Mouse (Mus musculus) brain, embryonic 14.5 days (tissue): ENCODE measurements around the gene Cnot2.

Experiments used
- CTCF ChIP-seq: fragments of 200-500 bp; IDR thresholded peaks from 2 replicates; pipeline ENCODE4 v1.5.1; 2012; ENCODE audit warnings: inconsistent platforms, mild to moderate bottlenecking, moderate library complexity, borderline replicate concordance; ENCODE audit not compliant: insufficient read depth, insufficient read length; ENCODE audit errors: extremely low read depth
- POLR2A ChIP-seq: fragments of 200-500 bp; IDR thresholded peaks from 2 replicates; pipeline ENCODE4 v1.6.1; 2012; ENCODE audit warnings: mild to moderate bottlenecking, inconsistent platforms, borderline replicate concordance; ENCODE audit not compliant: poor library complexity, insufficient read depth, insufficient read length, severe bottlenecking; ENCODE audit errors: extremely low read depth

GRCm38 (mm10) chr10:116447176-116447575 lies 134.1 kb downstream of the Cnot2 start:
- TF ChIP-seq CTCF = no peak
- TF ChIP-seq POLR2A = no peak
